Mouse (Mus musculus) E14TG2a.4 (cell line): ENCODE results near the gene Mettl5.
A peak's percentile ranks its signal among the peaks of the same experiment; 100 is the strongest.

Experiments used
- H3K27me3 ChIP-seq: 2 replicates; pipeline ENCODE4 v1.6.1; 2014; ENCODE audit warnings: low read length, control low read depth; ENCODE audit not compliant: insufficient read depth
- H3K36me3 ChIP-seq: 2 replicates; pipeline ENCODE4 v1.6.1; 2014; ENCODE audit warnings: low read length, control low read depth; ENCODE audit not compliant: insufficient read depth
- H3K4me1 ChIP-seq: replicated peaks from 2 replicates; pipeline ENCODE4 v1.6.1; 2014; ENCODE audit warnings: low read depth, low read length, control low read depth
- H3K4me3 ChIP-seq: replicated peaks from 2 replicates; pipeline ENCODE4 v1.5.1; 2014; ENCODE audit warnings: mild to moderate bottlenecking, low read length
- H3K9me3 ChIP-seq: 2 replicates; pipeline ENCODE4 v1.6.1; 2014; ENCODE audit warnings: low read length, control low read depth
- CTCF ChIP-seq: conservative IDR thresholded peaks from 2 replicates; pipeline ENCODE4 v1.5.1; 2014; ENCODE audit warnings: low read length
- NANOG ChIP-seq: IDR thresholded peaks from 2 replicates; pipeline ENCODE4 v1.6.1; 2014; ENCODE audit warnings: borderline replicate concordance, low read length, mixed read lengths
- POU5F1 ChIP-seq: IDR thresholded peaks from 2 replicates; pipeline ENCODE4 v1.6.1; 2014; ENCODE audit warnings: low read length, borderline replicate concordance

Gene Mettl5

DNA sequence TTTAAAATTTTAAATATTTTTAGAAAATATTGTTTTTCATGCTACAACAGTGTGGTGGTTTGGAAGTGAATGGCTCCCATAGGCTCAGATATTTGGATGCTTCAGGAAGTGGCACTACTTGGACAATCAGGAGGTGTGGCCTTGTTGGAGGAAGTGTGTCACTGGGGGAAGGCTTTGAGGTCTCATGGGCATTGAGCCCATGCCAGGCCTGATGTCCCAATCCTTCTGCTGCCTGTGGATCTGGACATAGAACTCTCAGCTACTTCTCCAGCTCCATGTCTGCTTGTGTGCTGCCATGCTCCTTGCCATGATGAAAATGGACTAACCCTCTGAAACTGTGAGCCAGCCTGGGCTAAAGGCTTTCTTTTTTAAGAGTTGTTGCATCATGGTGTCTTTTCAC lies 46.7 kb downstream of the Mettl5 start:
- Histone ChIP-seq H3K4me3 (no peak overlapping the region), H3K4me1 (no peaks in the 10 kb centered on the region), H3K27me3 (no peaks in the 10 kb centered on the region), H3K9me3 (no peaks in the 10 kb centered on the region), H3K36me3 (no peaks in the 10 kb centered on the region)
- TF ChIP-seq CTCF = no peak
- no peak for TF ChIP-seq NANOG
- TF ChIP-seq POU5F1 = no peak

- Histone ChIP-seq H3K27me3 (no peaks in the 10 kb centered on the region), H3K4me1 (no peaks in the 10 kb centered on the region)
- TF ChIP-seq POU5F1 = no peak
- peak; percentile 27 for TF ChIP-seq CTCF
- TF ChIP-seq NANOG = no peak
These were observed 47.4 kb downstream of the Mettl5 start for GRCm38 (mm10) chr2:69837996-69838395.

DNA sequence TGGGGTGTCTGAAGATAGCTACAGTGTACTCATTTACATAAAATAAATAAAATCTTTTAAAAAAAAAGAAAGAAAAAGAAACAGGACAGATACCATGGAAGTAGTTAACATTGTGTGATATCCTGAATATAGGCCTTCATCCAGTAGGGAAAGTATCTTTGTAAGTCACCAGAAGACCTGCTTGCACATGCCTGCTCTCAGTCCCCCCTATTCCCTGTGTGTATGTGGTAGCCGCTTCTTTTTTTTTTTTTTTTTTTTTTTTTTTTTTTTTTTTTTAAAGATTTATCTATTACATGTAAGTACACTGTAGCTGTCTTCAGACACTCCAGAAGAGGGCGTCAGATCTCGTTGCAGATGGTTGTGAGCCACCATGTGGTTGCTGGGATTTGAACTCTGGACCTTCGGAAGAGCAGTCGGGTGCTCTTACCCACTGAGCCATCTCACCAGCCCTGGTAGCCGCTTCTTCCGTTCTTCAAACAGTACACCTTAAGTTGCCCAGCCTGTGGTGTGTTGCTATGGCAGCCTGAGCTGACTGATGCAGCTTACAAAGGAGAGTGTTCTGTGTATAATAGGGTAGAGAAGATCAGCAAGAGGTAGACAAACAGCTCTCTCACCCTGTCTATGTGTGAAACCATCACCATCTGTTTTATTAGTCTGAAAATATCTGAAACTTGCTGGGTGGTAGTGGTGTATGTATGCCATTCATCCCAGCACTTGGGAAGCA lies 48.0 kb downstream of the Mettl5 start:
- Histone ChIP-seq H3K4me3 (no peak overlapping the region), H3K4me1 (no peaks in the 10 kb centered on the region), H3K36me3 (no peaks in the 10 kb centered on the region), H3K9me3 (no peaks in the 10 kb centered on the region), H3K27me3 (no peaks in the 10 kb centered on the region)
- TF ChIP-seq CTCF (no peak), POU5F1 (no peak), NANOG (no peak)

More at GRCm38 (mm10) chr2:69837996-69838395, 47.4 kb downstream of the Mettl5 start:
- H3K4me3 ChIP-seq = no peak overlapping the region
- no peaks in the 10 kb centered on the region for H3K9me3 ChIP-seq
- H3K36me3 ChIP-seq = no peaks in the 10 kb centered on the region

GRCm38 (mm10) chr2:69830116-69830515 lies 55.3 kb downstream of the Mettl5 start:
- Histone ChIP-seq H3K9me3 (no peaks in the 10 kb centered on the region), H3K27me3 (peaks cover 2% of the 10 kb centered on the region), H3K36me3 (no peaks in the 10 kb centered on the region), H3K4me3 (no peak overlapping the region), H3K4me1 (peaks cover 8% of the 10 kb centered on the region)
- no peak for TF ChIP-seq NANOG
- no peak for TF ChIP-seq POU5F1
- no peak for TF ChIP-seq CTCF

GRCm38 (mm10) chr2:69829680-69830079 lies 55.7 kb downstream of the Mettl5 start:
- no peaks in the 10 kb centered on the region for H3K36me3 ChIP-seq
- H3K9me3 ChIP-seq = no peaks in the 10 kb centered on the region
- peaks cover 6% of the 10 kb centered on the region for H3K27me3 ChIP-seq
- TF ChIP-seq CTCF (no peak), POU5F1 (no peak), NANOG (no peak)
- H3K4me3 ChIP-seq = no peak overlapping the region
- peaks cover 8% of the 10 kb centered on the region for H3K4me1 ChIP-seq

- no peaks in the 10 kb centered on the region for H3K9me3 ChIP-seq
- H3K36me3 ChIP-seq = no peaks in the 10 kb centered on the region
- peaks cover 17% of the 10 kb centered on the region for H3K27me3 ChIP-seq
- H3K4me3 ChIP-seq = no peak overlapping the region
- TF ChIP-seq NANOG (no peak), CTCF (no peak), POU5F1 (no peak)
- peaks cover 14% of the 10 kb centered on the region for H3K4me1 ChIP-seq
These were observed 57.4 kb downstream of the Mettl5 start for GRCm38 (mm10) chr2:69828031-69828430.

- H3K27me3 ChIP-seq = peaks cover 29% of the 10 kb centered on the region
- H3K4me3 ChIP-seq = no peak overlapping the region
- H3K4me1 ChIP-seq = peaks cover 24% of the 10 kb centered on the region
- H3K36me3 ChIP-seq = no peaks in the 10 kb centered on the region
- TF ChIP-seq NANOG (no peak), POU5F1 (no peak), CTCF (no peak)
- no peaks in the 10 kb centered on the region for H3K9me3 ChIP-seq
These were observed 59.0 kb downstream of the Mettl5 start for GRCm38 (mm10) chr2:69826380-69826779.

DNA sequence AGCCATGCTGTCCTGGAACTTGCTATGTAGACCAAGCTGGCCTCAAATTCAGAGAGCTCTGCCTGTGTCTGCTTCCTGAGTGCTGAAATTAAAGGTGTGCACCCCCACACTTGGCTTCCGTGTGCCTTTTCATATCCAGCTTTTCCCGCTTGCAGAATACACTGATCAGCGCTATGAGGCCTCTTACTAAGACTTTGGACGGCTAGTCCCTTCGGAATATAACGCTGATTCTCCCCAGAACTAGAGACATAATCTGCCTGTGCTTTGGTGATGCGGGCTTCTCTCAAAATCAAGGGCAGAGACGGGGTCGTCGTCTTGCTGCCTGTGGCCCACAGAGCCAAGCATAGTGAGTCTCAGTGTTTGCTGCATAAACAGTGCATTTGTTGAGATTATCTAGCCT lies 59.5 kb downstream of the Mettl5 start:
- H3K9me3 ChIP-seq = no peaks in the 10 kb centered on the region
- peaks cover 24% of the 10 kb centered on the region for H3K4me1 ChIP-seq
- H3K36me3 ChIP-seq = no peaks in the 10 kb centered on the region
- peaks cover 33% of the 10 kb centered on the region for H3K27me3 ChIP-seq
- no peak overlapping the region for H3K4me3 ChIP-seq
- TF ChIP-seq NANOG = no peak
- no peak for TF ChIP-seq POU5F1
- TF ChIP-seq CTCF = no peak

DNA sequence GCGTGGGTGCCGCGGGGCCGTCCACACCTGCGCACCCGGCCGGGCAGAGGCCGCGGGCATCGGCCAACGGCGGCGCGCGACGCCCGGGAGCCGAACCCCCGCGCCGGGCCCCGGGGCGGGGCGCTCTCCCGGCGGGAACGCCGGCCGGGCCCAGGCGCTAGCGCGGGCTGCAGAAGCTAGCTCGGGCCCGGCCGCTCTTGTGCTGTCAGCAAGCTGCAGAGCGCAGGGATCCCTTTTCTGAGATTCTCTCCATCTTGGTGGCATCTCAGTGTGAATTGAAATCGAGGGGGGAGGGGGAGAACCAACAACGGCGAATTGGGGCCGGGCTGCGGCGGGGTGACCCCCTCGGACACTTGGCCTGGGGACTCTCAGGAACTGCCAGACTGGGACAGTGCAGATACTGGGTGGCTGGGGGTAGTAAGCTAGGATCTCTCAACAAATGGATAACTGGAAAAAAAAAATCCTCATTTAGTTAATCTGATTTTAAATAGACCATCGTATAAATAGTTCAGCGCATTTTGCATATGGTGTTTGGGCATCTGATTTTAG lies 62.2 kb downstream of the Mettl5 start:
- Histone ChIP-seq H3K4me3 (peak overlapping the region; percentile 85), H3K36me3 (no peaks in the 10 kb centered on the region), H3K9me3 (no peaks in the 10 kb centered on the region), H3K27me3 (peaks cover 41% of the 10 kb centered on the region), H3K4me1 (peaks cover 21% of the 10 kb centered on the region)
- TF ChIP-seq CTCF (no peak), POU5F1 (no peak), NANOG (no peak)
